Mouse (Mus musculus): ENCODE measurements around the gene Stab1. TPM values are rescaled to one million over a fixed set of nuclear protein-coding genes. Genes with fewer than 3 reads are reported as not detected.
A peak's percentile ranks its signal among the peaks of the same experiment; 100 is the strongest.

Stab1 gene
- total and polyA plus RNA-seq, 2 experiments from 2014 or later: 25.4 to 75.3 TPM

- ATAC-seq (ENCODE audit: insufficient read depth, low read depth): no peak
- no peaks in the 10 kb centered on the region for H3K27me3 ChIP-seq (ENCODE audit: control insufficient read depth, insufficient read depth, low read length)
- H3K9me3 ChIP-seq (replicated peaks; ENCODE audit: control insufficient read depth, low read length): no peaks in the 10 kb centered on the region
- peak; percentile 67 for DNase-seq (ENCODE audit: low spot score)
- 4% methylated on average over 6 of the region's 6 CpGs for WGBS
- H3K4me3 ChIP-seq (ENCODE audit: low read depth, low read length): peak overlapping the region; percentile 61
- TF ChIP-seq EP300 (IDR thresholded peaks at IDR 0.05; ENCODE audit: low read depth) (no peak), CTCF (IDR thresholded peaks at IDR 0.05; ENCODE audit: low read depth) (no peak)
- H3K4me1 ChIP-seq (ENCODE audit: control insufficient read depth, insufficient read depth): peaks cover 44% of the 10 kb centered on the region
- H3K9ac ChIP-seq (replicated peaks; ENCODE audit: low read depth, low read length): 0 out of 2 replicates have a peak overlapping the region, but pooled peaks have one; percentile 71
- H3K4me2 ChIP-seq (ENCODE audit: low read depth, low read length): peak overlapping the region; percentile 80
- H3K27ac ChIP-seq (ENCODE audit: low read depth): no peak overlapping the region
- peaks cover 20% of the 10 kb centered on the region for H3K36me3 ChIP-seq (replicated peaks; ENCODE audit: control insufficient read depth, insufficient read depth, low read length)
These were observed 36.4 kb downstream of the Stab1 start for GRCm38 (mm10) chr14:31132031-31132430.

DNA sequence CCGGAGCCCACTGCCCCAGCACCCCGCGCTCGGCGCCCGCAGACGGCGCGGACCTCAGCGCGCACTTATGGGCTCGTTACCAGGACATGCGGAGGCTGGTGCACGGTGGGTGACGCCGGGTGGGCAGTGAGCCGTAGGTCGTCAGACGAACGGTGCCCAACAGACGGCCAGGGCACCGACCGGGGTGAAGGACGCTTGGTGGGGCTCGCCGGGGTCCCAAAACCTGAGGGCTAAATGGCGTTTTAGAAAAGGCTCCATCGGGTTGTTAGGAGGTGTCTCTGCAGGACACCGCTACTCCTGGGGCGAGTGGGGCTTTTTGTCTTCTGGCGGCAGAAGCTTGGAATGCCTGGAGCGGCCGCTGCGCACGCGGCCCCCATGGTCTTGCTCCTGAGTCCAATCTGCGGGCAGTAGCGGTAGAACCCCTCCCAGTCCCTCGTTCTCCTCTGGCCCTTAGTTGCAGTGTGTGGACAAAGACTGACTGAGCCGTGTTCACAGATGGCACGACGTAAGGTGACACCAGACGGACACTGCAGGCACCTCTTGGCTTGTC lies 37.1 kb downstream of the Stab1 start:
- ATAC-seq (ENCODE audit: insufficient read depth, low read depth) (peak; percentile 0; the same call in 1 of the 2 replicates), DNase-seq (ENCODE audit: low spot score) (no peak)

DNA sequence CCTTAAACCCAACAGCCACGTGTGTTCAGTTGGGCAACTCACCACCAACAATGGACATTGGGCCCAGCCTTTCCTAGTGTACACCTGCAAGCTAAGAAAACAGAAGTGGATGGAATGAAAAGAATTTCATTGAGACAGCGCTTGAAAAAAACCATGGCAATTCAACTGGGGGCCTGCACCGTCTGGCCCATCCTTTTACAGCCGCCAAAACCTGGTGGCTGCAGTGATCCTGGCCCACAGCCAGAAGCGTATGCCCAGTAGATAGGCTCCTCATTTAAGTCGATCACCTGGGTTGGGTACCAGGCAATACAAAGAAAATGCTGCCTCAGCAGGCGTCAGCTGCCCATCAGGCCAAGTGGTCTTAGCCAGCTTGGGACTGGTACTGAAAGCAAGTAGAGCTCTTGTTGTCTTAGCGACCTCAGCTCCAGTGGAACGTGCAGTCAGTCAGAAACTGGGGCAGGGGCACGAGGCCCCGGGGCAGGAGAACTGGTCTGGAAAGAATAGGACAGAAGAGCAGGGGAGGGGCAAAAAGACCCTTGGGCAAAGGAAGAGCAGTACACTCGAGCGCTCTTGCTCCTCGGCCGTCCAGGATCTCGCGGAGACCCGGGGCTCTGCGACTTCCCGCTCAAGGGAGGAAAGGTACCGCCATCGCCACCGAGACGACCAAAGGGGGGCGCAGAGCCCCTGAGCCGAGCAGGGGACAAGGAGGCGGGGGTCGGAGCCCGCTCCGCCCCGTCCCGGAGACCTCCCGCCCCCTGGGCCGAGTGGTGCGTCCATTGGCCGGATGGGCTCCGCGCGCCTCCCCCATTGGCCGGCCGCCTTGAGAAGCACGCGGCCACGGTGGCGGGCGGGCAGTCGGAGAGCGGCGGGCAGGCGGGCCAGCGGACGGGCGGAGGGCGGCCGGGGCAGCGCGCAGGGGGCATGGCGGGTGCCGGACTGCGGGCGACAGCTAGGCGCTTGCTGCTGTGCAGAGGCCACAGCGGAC lies 37.9 kb downstream of the Stab1 start, which contains the start of gene Nt5dc2:
Nt5dc2 (plus strand) TSS at position 818 of the 985 bp plus-strand sequence.
- H3K27me3 ChIP-seq (ENCODE audit: control insufficient read depth, insufficient read depth, low read length): no peaks in the 10 kb centered on the region
- ATAC-seq (ENCODE audit: insufficient read depth, low read depth) (peak; percentile 70), DNase-seq (ENCODE audit: low spot score) (peak; percentile 84)
- TF ChIP-seq EP300 (IDR thresholded peaks at IDR 0.05; ENCODE audit: low read depth) (no peak), CTCF (IDR thresholded peaks at IDR 0.05; ENCODE audit: low read depth) (no peak; the same call in 1 of the 2 replicates)
- peak within 1 kb of the TSS; percentile 71 for H3K9ac ChIP-seq (replicated peaks; ENCODE audit: low read depth, low read length)
- 3% methylated on average over 53 of the region's 63 CpGs for WGBS
- peaks cover 5% of the 10 kb centered on the region for H3K36me3 ChIP-seq (replicated peaks; ENCODE audit: control insufficient read depth, insufficient read depth, low read length)
- peak within 1 kb of the TSS; percentile 80 for H3K4me2 ChIP-seq (ENCODE audit: low read depth, low read length)
- no peaks in the 10 kb centered on the region for H3K9me3 ChIP-seq (replicated peaks; ENCODE audit: control insufficient read depth, low read length)
- H3K4me3 ChIP-seq (ENCODE audit: low read depth, low read length): peak within 1 kb of the TSS; percentile 61
- peak within 1 kb of the TSS; percentile 72 for H3K27ac ChIP-seq (ENCODE audit: low read depth)
- H3K4me1 ChIP-seq (ENCODE audit: control insufficient read depth, insufficient read depth): peaks cover 55% of the 10 kb centered on the region

More for the DNA sequence above, 37.1 kb downstream of the Stab1 start:
- under 1% methylated on average over 40 of the region's 43 CpGs for WGBS
- peak overlapping the region; percentile 80 for H3K4me2 ChIP-seq (ENCODE audit: low read depth, low read length)
- TF ChIP-seq CTCF (IDR thresholded peaks at IDR 0.05; ENCODE audit: low read depth) (no peak), EP300 (IDR thresholded peaks at IDR 0.05; ENCODE audit: low read depth) (no peak)
- H3K36me3 ChIP-seq (replicated peaks; ENCODE audit: control insufficient read depth, insufficient read depth, low read length): peaks cover 13% of the 10 kb centered on the region
- H3K4me1 ChIP-seq (ENCODE audit: control insufficient read depth, insufficient read depth): peaks cover 50% of the 10 kb centered on the region
- H3K9ac ChIP-seq (replicated peaks; ENCODE audit: low read depth, low read length): peak overlapping the region; percentile 71
- H3K27me3 ChIP-seq (ENCODE audit: control insufficient read depth, insufficient read depth, low read length): no peaks in the 10 kb centered on the region
- H3K4me3 ChIP-seq (ENCODE audit: low read depth, low read length): peak overlapping the region; percentile 61
- peak overlapping the region; percentile 72 for H3K27ac ChIP-seq (ENCODE audit: low read depth)
- H3K9me3 ChIP-seq (replicated peaks; ENCODE audit: control insufficient read depth, low read length): no peaks in the 10 kb centered on the region

GRCm38 (mm10) chr14:31129326-31130235 lies 38.9 kb downstream of the Stab1 start:
- Histone ChIP-seq H3K4me1 (ENCODE audit: control insufficient read depth, insufficient read depth) (peaks cover 58% of the 10 kb centered on the region), H3K9me3 (replicated peaks; ENCODE audit: control insufficient read depth, low read length) (no peaks in the 10 kb centered on the region), H3K9ac (replicated peaks; ENCODE audit: low read depth, low read length) (no peak overlapping the region), H3K27ac (ENCODE audit: low read depth) (peak overlapping the region; percentile 52), H3K27me3 (ENCODE audit: control insufficient read depth, insufficient read depth, low read length) (no peaks in the 10 kb centered on the region), H3K4me3 (ENCODE audit: low read depth, low read length) (peak overlapping the region; percentile 68), H3K36me3 (replicated peaks; ENCODE audit: control insufficient read depth, insufficient read depth, low read length) (peaks cover 9% of the 10 kb centered on the region; the same call in 1 of the 2 replicates), H3K4me2 (ENCODE audit: low read depth, low read length) (peak overlapping the region; percentile 55)
- TF ChIP-seq CTCF (IDR thresholded peaks at IDR 0.05; ENCODE audit: low read depth): no peak
- no peak for ATAC-seq (ENCODE audit: insufficient read depth, low read depth)
- no peak for DNase-seq (ENCODE audit: low spot score)
- WGBS: 66% methylated on average over 15 of the region's 15 CpGs

DNA sequence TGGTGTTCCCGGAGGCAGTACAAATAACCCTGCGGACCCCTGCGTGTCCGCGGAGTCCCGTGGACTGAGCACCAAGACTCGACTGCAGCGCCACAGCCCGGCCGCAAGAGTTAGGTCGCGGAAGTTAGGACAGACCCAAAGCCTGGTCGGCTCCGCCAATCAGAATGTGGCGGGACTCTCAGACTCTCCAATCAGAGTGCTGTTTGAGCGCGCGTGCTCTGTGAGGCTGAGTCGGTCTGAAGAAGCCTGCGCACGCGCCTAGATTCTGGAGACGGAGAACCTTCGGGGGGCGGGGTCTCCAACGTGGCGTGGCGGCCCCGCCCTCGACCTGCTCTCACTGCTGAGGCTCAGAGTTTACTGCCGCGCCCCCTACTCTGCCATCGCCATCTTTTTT lies 39.6 kb downstream of the Stab1 start, which contains the start of gene Smim4:
Smim4 (minus strand) TSS at position 131 of the 394 bp plus-strand sequence.
- Histone ChIP-seq H3K27ac (ENCODE audit: low read depth) (peak within 1 kb of the TSS; percentile 96), H3K4me1 (ENCODE audit: control insufficient read depth, insufficient read depth) (peaks cover 58% of the 10 kb centered on the region), H3K36me3 (replicated peaks; ENCODE audit: control insufficient read depth, insufficient read depth, low read length) (peaks cover 14% of the 10 kb centered on the region), H3K9ac (replicated peaks; ENCODE audit: low read depth, low read length) (peak within 1 kb of the TSS; percentile 75), H3K9me3 (replicated peaks; ENCODE audit: control insufficient read depth, low read length) (no peaks in the 10 kb centered on the region), H3K4me2 (ENCODE audit: low read depth, low read length) (peak within 1 kb of the TSS; percentile 77), H3K4me3 (ENCODE audit: low read depth, low read length) (peak within 1 kb of the TSS; percentile 68), H3K27me3 (ENCODE audit: control insufficient read depth, insufficient read depth, low read length) (no peaks in the 10 kb centered on the region)
- DNase-seq (ENCODE audit: low spot score): peak; percentile 100
- ATAC-seq (ENCODE audit: insufficient read depth, low read depth): peak; percentile 93
- TF ChIP-seq EP300 (IDR thresholded peaks at IDR 0.05; ENCODE audit: low read depth) (no peak; the same call in 1 of the 2 replicates), CTCF (IDR thresholded peaks at IDR 0.05; ENCODE audit: low read depth) (peak; percentile 59)
- under 1% methylated on average over 33 of the region's 33 CpGs for WGBS

All from heart, postnatal 0 days (tissue).